Mouse (Mus musculus) MEL (cell line): Measurements from ENCODE around the gene Srsf3. TPM values are rescaled to one million over a fixed set of nuclear protein-coding genes. Genes with fewer than 3 reads are reported as not detected.

Experiments
- DNase-seq: peaks from one replicate; pipeline ENCODE4 v3.0.0; 2011; ENCODE audit warnings: low read depth, low spot score
- H3K27ac ChIP-seq: 2 replicates; pipeline ENCODE4 v1.5.1; 2012; ENCODE audit warnings: low read depth, mild to moderate bottlenecking, control low read depth, low read length, moderate library complexity; ENCODE audit not compliant: control insufficient read depth
- H3K27me3 ChIP-seq, 2 experiments: fragments of 150-350 bp in 1 of 2; sonication (generic) in 1 of 2; 2 replicates each; pipeline ENCODE4 v1.6.1; 2012; ENCODE audit warnings: low read length in 2 of 2, mild to moderate bottlenecking in 2 of 2, improper control_type of control experiment in 1 of 2, moderate library complexity in 1 of 2; ENCODE audit not compliant: insufficient read depth in 2 of 2, control insufficient read depth in 1 of 2
- H3K36me3 ChIP-seq, 2 experiments: 2 replicates each; pipeline ENCODE4 v1.6.1; 2012 to 2014; ENCODE audit warnings: low read length in 2 of 2, improper control_type of control experiment in 1 of 2, inconsistent platforms in 1 of 2, mild to moderate bottlenecking in 1 of 2; ENCODE audit not compliant: insufficient read depth in 2 of 2, control insufficient read depth in 1 of 2
- H3K4me1 ChIP-seq, 2 experiments: fragments of 150-350 bp in 1 of 2; sonication (generic) in 1 of 2; 2 replicates each; pipeline ENCODE4 v1.6.1; 2012; ENCODE audit warnings: low read length in 2 of 2, improper control_type of control experiment in 1 of 2, mild to moderate bottlenecking in 1 of 2; ENCODE audit not compliant: insufficient read depth in 2 of 2, control insufficient read depth in 1 of 2
- H3K4me3 ChIP-seq, 2 experiments: fragments of 150-350 bp in 1 of 2; sonication (generic) in 1 of 2; 2 replicates each; pipeline ENCODE4 v1.5.1; 2012; ENCODE audit warnings: low read depth in 2 of 2, low read length in 2 of 2, mild to moderate bottlenecking in 2 of 2, moderate library complexity in 2 of 2, control low read depth in 1 of 2, improper control_type of control experiment in 1 of 2; ENCODE audit not compliant: control insufficient read depth in 1 of 2, insufficient read depth in 1 of 2
- H3K79me2 ChIP-seq: 2 replicates; pipeline ENCODE4 v1.6.1; 2012; ENCODE audit warnings: mild to moderate bottlenecking, low read length, moderate library complexity; ENCODE audit not compliant: control insufficient read depth, poor library complexity, insufficient read depth
- H3K9ac ChIP-seq: 2 replicates; pipeline ENCODE4 v1.6.1; 2012; ENCODE audit warnings: low read depth, mild to moderate bottlenecking, control low read depth, low read length, moderate library complexity; ENCODE audit not compliant: control insufficient read depth, poor library complexity, severe bottlenecking
- H3K9me3 ChIP-seq: fragments of 150-350 bp; sonication (generic); replicated peaks from 2 replicates; pipeline ENCODE4 v1.6.1; 2012; ENCODE audit warnings: mild to moderate bottlenecking, low read length, improper control_type of control experiment, moderate library complexity; ENCODE audit not compliant: insufficient read depth
- CHD2 ChIP-seq: IDR thresholded peaks from 2 replicates; pipeline ENCODE4 v1.6.1; 2011; ENCODE audit warnings: low read length, improper control_type of control experiment
- E2F4 ChIP-seq: IDR thresholded peaks from 2 replicates; pipeline ENCODE4 v1.6.1; 2011; ENCODE audit warnings: low read depth, low read length, improper control_type of control experiment, borderline replicate concordance
- GABPA ChIP-seq: IDR thresholded peaks from 2 replicates; pipeline ENCODE4 v1.6.1; 2012; ENCODE audit warnings: low read depth, mild to moderate bottlenecking, inconsistent platforms, low read length, improper control_type of control experiment, moderate library complexity
- GATA1 ChIP-seq: IDR thresholded peaks from 2 replicates; pipeline ENCODE4 v1.6.1; 2011; ENCODE audit warnings: low read depth, low read length, improper control_type of control experiment
- HCFC1 ChIP-seq: IDR thresholded peaks from 2 replicates; pipeline ENCODE4 v1.6.1; 2012; ENCODE audit warnings: low read depth, mild to moderate bottlenecking, inconsistent platforms, low read length, improper control_type of control experiment, moderate library complexity
- MAFK ChIP-seq: IDR thresholded peaks from 2 replicates; pipeline ENCODE4 v1.6.1; 2011; ENCODE audit warnings: low read depth, mild to moderate bottlenecking, low read length, improper control_type of control experiment, borderline replicate concordance
- MAX ChIP-seq: IDR thresholded peaks from 2 replicates; pipeline ENCODE4 v1.6.1; 2011; ENCODE audit warnings: low read length, improper control_type of control experiment
- MAZ ChIP-seq: IDR thresholded peaks from 2 replicates; pipeline ENCODE4 v1.6.1; 2012; ENCODE audit warnings: low read depth, mild to moderate bottlenecking, inconsistent platforms, low read length, improper control_type of control experiment
- MEF2A ChIP-seq: IDR thresholded peaks from 2 replicates; pipeline ENCODE4 v1.6.1; 2014; ENCODE audit warnings: low read depth, mild to moderate bottlenecking, inconsistent platforms, low read length, improper control_type of control experiment; ENCODE audit not compliant: poor library complexity, insufficient replicate concordance, severe bottlenecking; ENCODE audit errors: extremely low read depth
- MXI1 ChIP-seq: IDR thresholded peaks from 2 replicates; pipeline ENCODE4 v1.6.1; 2011; ENCODE audit warnings: mild to moderate bottlenecking, low read depth, low read length, improper control_type of control experiment
- MYB ChIP-seq: IDR thresholded peaks from 2 replicates; pipeline ENCODE4 v1.6.1; 2011; ENCODE audit warnings: mild to moderate bottlenecking, low read depth, low read length, improper control_type of control experiment
- MYC ChIP-seq: IDR thresholded peaks from 2 replicates; pipeline ENCODE4 v1.6.1; 2011; ENCODE audit warnings: low read depth, mild to moderate bottlenecking, low read length, improper control_type of control experiment, moderate library complexity
- NELFE ChIP-seq: IDR thresholded peaks from 2 replicates; pipeline ENCODE4 v1.6.1; 2011; ENCODE audit warnings: low read depth, low read length, improper control_type of control experiment
- NRF1 ChIP-seq: IDR thresholded peaks from 2 replicates; pipeline ENCODE4 v1.6.1; 2014; ENCODE audit warnings: low read depth, mild to moderate bottlenecking, inconsistent platforms, low read length, improper control_type of control experiment, moderate library complexity; ENCODE audit not compliant: poor library complexity, insufficient read depth, severe bottlenecking
- POLR2A ChIP-seq, 2 experiments: IDR thresholded peaks; 2 replicates each; pipeline ENCODE4 v1.6.1; 2011 to 2012; ENCODE audit warnings: low read length in 2 of 2, mild to moderate bottlenecking in 2 of 2, control low read depth in 1 of 2, improper control_type of control experiment in 1 of 2, low read depth in 1 of 2, moderate library complexity in 1 of 2; ENCODE audit not compliant: control insufficient read depth in 1 of 2, insufficient read depth in 1 of 2, poor library complexity in 1 of 2
- POLR2AphosphoS2 ChIP-seq: IDR thresholded peaks from 2 replicates; pipeline ENCODE4 v1.6.1; 2011; ENCODE audit warnings: low read length, improper control_type of control experiment
- POLR2AphosphoS5 ChIP-seq: IDR thresholded peaks from 2 replicates; pipeline ENCODE4 v1.6.1; 2012; ENCODE audit warnings: low read depth, borderline replicate concordance, mild to moderate bottlenecking, inconsistent platforms, low read length, moderate library complexity, mixed read lengths
- RAD21 ChIP-seq: IDR thresholded peaks from 2 replicates; pipeline ENCODE4 v1.6.1; 2011; ENCODE audit warnings: mild to moderate bottlenecking, low read depth, low read length, improper control_type of control experiment
- RCOR1 ChIP-seq: IDR thresholded peaks from 2 replicates; pipeline ENCODE4 v1.6.1; 2012; ENCODE audit warnings: low read depth, mild to moderate bottlenecking, inconsistent platforms, low read length, improper control_type of control experiment
- SIN3A ChIP-seq: IDR thresholded peaks from 2 replicates; pipeline ENCODE4 v1.6.1; 2012; ENCODE audit warnings: low read length, improper control_type of control experiment, inconsistent platforms
- SMC3 ChIP-seq: IDR thresholded peaks from 2 replicates; pipeline ENCODE4 v1.6.1; 2011; ENCODE audit warnings: low read depth, low read length, improper control_type of control experiment
- TAL1 ChIP-seq: IDR thresholded peaks from 2 replicates; pipeline ENCODE4 v1.6.1; 2012; ENCODE audit warnings: mild to moderate bottlenecking, inconsistent platforms, low read length, moderate library complexity, mixed read lengths
- TBP ChIP-seq: IDR thresholded peaks from 2 replicates; pipeline ENCODE4 v1.8.0; 2011; ENCODE audit warnings: low read depth, low read length, improper control_type of control experiment
- UBTF ChIP-seq: IDR thresholded peaks from 2 replicates; pipeline ENCODE4 v1.6.1; 2012; ENCODE audit warnings: low read depth, mild to moderate bottlenecking, inconsistent platforms, low read length, improper control_type of control experiment, moderate library complexity, borderline replicate concordance; ENCODE audit not compliant: insufficient read depth
- USF1 ChIP-seq: IDR thresholded peaks from 2 replicates; pipeline ENCODE4 v1.6.1; 2014; ENCODE audit warnings: low read depth, mild to moderate bottlenecking, inconsistent platforms, low read length, improper control_type of control experiment, moderate library complexity
- USF2 ChIP-seq, 2 experiments: IDR thresholded peaks; 2 replicates each; pipeline ENCODE4 v1.6.1; 2011 to 2012; ENCODE audit warnings: improper control_type of control experiment in 2 of 2, low read length in 2 of 2, borderline replicate concordance in 1 of 2, inconsistent platforms in 1 of 2, low read depth in 1 of 2, mild to moderate bottlenecking in 1 of 2; ENCODE audit not compliant: insufficient read depth in 1 of 2
- ZC3H11A ChIP-seq: IDR thresholded peaks from 2 replicates; pipeline ENCODE4 v1.6.1; 2012; ENCODE audit warnings: low read depth, mild to moderate bottlenecking, inconsistent platforms, low read length, improper control_type of control experiment
- ZMIZ1 ChIP-seq: IDR thresholded peaks from 2 replicates; pipeline ENCODE4 v1.6.1; 2012; ENCODE audit warnings: low read depth, mild to moderate bottlenecking, inconsistent platforms, low read length, improper control_type of control experiment, moderate library complexity
- ZNF384 ChIP-seq: IDR thresholded peaks from 2 replicates; pipeline ENCODE4 v1.6.1; 2012; ENCODE audit warnings: low read depth, mild to moderate bottlenecking, inconsistent platforms, low read length, improper control_type of control experiment
- polyA plus RNA-seq, 2 experiments: library from polyadenylated mRNA; stranded (reverse) in 1 of 2; unstranded in 1 of 2; fragments of >175 nt in 1 of 2; fragments of >200 nt in 1 of 2; gene quantifications; 2 replicates each; pipeline versions ENCODE4 v1.2.1 to v1.2.4; 2012; ENCODE audit warnings: low replicate concordance in 2 of 2, low read depth in 1 of 2; ENCODE audit not compliant: insufficient read length in 2 of 2, insufficient read depth in 1 of 2, missing spikeins in 1 of 2
- total RNA-seq: library from RNA; depleted of rRNA; stranded (reverse); fragments of 300-350 nt; gene quantifications from 2 replicates; pipeline ENCODE4 v1.2.3, GENCODE M21; 2012

Srsf3 gene
- total and polyA plus RNA-seq, 3 experiments = 326 to 556 (median 367) TPM

- TF ChIP-seq ZC3H11A (no peak), MAFK (no peak), MAZ (peak; percentile 66), UBTF (no peak), POLR2AphosphoS5 (no peak; the same call in 1 of the 2 replicates), MYB (no peak), MXI1 (peak; percentile 71), MYC (peak; percentile 67; the same call in 1 of the 2 replicates), MAX (peak; percentile 82), ZMIZ1 (no peak), POLR2AphosphoS2 (0 out of 2 replicates have a peak, but pooled peaks have one; percentile 26), CHD2 (no peak)
- TF ChIP-seq, all 39 proteins: peak for 15
These were observed 48.6 kb downstream of the Srsf3 start (continued) for GRCm38 (mm10) chr17:29080758-29081617.

- peaks cover 0 to 15% of the 10 kb centered on the region in 2 experiments; a peak in 2 of 4 replicates for H3K36me3 ChIP-seq
- H3K4me3 ChIP-seq = peak overlapping the region; percentile 66 to 87
- peaks cover 5% of the 10 kb centered on the region; the same call in 1 of the 2 replicates for H3K79me2 ChIP-seq
- peak overlapping the region; percentile 97 for H3K9ac ChIP-seq
- no peaks in the 10 kb centered on the region for H3K9me3 ChIP-seq
- DNase-seq = peak; percentile 86
- no peaks in the 10 kb centered on the region for H3K27me3 ChIP-seq
- H3K4me1 ChIP-seq = peaks cover 12 to 20% of the 10 kb centered on the region in 2 experiments
- peak overlapping the region; percentile 99 for H3K27ac ChIP-seq
- no peak for TF ChIP-seq SMC3
- TF ChIP-seq SIN3A = no peak
- TF ChIP-seq TBP = peak; percentile 47
- no peak for TF ChIP-seq POLR2AphosphoS2
- TF ChIP-seq MEF2A = no peak
- peak; percentile 81 for TF ChIP-seq GABPA
- no peak for TF ChIP-seq ZMIZ1
- TF ChIP-seq ZNF384 = peak; percentile 93
- no peak for TF ChIP-seq GATA1
- TF ChIP-seq USF2 (IDR thresholded peaks at IDR 0.05; ENCODE audit: borderline replicate concordance in 1 of 2, insufficient read depth in 1 of 2, low read depth in 1 of 2, low read length in 2 of 2) = no peak
- peak; percentile 64; the same call in 1 of the 2 replicates for TF ChIP-seq MAFK
- TF ChIP-seq TAL1 = no peak
- no peak; the same call in 1 of the 2 replicates for TF ChIP-seq HCFC1
- peak; percentile 17; the same call in 1 of the 2 replicates for TF ChIP-seq NELFE
- TF ChIP-seq RAD21 = no peak
- no peak; the same call in 1 of the 2 replicates for TF ChIP-seq MAX
- no peak for TF ChIP-seq E2F4
- 0 out of 2 replicates have a peak, but pooled peaks have one; percentile 12 for TF ChIP-seq USF1
- TF ChIP-seq POLR2A (IDR thresholded peaks at IDR 0.05; ENCODE audit: control insufficient read depth in 1 of 2, insufficient read depth in 1 of 2, low read depth in 1 of 2, low read length in 2 of 2, poor library complexity in 1 of 2) = peak; percentile 38 to 54; a peak in 3 of 4 replicates
- TF ChIP-seq RCOR1 = no peak
- TF ChIP-seq MYB = no peak
- no peak for TF ChIP-seq POLR2AphosphoS5
- no peak for TF ChIP-seq NRF1
- no peak for TF ChIP-seq MXI1
- no peak; the same call in 1 of the 2 replicates for TF ChIP-seq ZC3H11A
These were observed 49.4 kb downstream of the Srsf3 start for GRCm38 (mm10) chr17:29081618-29082381.
